Mouse (Mus musculus) small intestine, adult 2 months (tissue): ENCODE data around the gene Elovl5.

Experiments
- CTCF ChIP-seq: fragments of 200-500 bp; IDR thresholded peaks from 2 replicates; pipeline ENCODE4 v1.5.1; 2012; ENCODE audit warnings: low read depth, mild to moderate bottlenecking, control low read depth, inconsistent platforms, low read length, moderate library complexity, mixed read lengths; ENCODE audit not compliant: insufficient replicate concordance, insufficient read length; ENCODE audit errors: extremely low read depth
- POLR2A ChIP-seq: fragments of 200-500 bp; IDR thresholded peaks from 2 replicates; pipeline ENCODE4 v1.6.1; 2012; ENCODE audit warnings: low read depth, mild to moderate bottlenecking, control low read depth, inconsistent platforms, low read length, moderate library complexity

DNA sequence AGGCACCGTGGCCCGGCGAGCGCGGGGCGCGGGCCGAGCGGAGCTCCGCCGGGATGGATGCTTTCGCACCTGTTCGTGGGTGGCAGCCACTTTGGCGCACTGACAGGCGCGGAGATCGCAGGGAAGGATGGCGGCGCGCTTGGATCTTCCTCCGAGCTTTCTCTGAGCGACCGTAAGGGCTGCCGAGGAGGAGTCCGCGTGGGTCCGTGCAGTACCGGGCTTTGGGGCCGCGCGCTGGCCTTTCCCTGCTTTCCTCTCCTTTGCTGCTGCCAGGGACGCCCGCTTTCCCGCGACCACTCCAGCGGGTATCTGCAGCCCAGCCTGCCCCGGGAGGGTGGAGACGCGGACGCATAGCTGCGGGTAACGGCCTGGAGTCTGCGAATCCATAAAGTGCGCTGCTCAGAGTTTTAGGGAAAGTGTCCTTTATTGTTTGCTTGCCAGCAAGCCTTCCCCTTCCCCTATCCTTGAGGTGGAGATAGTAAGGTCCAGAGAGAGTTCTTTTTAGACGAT, 513 bp downstream of the Elovl5 start:
- TF ChIP-seq CTCF (no peak), POLR2A (no peak)
